Mouse (Mus musculus) liver, embryonic 16.5 days (tissue): Measurements from ENCODE around the gene Gm20661. TPM values are rescaled to one million over a fixed set of nuclear protein-coding genes. Genes with fewer than 3 reads are reported as not detected.
A peak's percentile ranks its signal among the peaks of the same experiment; 100 is the strongest.

Experiments
- ATAC-seq: fragments of 200-750 bp; cut with Nextera tagmentation; 2 replicates; pipeline ENCODE4 v1.8.0; 2017; ENCODE audit warnings: low read depth, mild to moderate bottlenecking, moderate number of reproducible peaks, moderate library complexity
- H3K27ac ChIP-seq: fragments of 300-500 bp; sonication (generic); 2 replicates; pipeline ENCODE4 v1.5.1; 2014; ENCODE audit warnings: mild to moderate bottlenecking, low read length
- H3K27me3 ChIP-seq: fragments of 300-500 bp; sonication (generic); 2 replicates; pipeline ENCODE4 v1.6.1; 2014; ENCODE audit warnings: low read depth, low read length, mixed read lengths; ENCODE audit not compliant: control insufficient read depth, insufficient read depth
- H3K36me3 ChIP-seq: fragments of 300-500 bp; sonication (generic); 2 replicates; pipeline ENCODE4 v1.6.1; 2014; ENCODE audit warnings: mild to moderate bottlenecking; ENCODE audit not compliant: control insufficient read depth, insufficient read depth
- H3K4me1 ChIP-seq: fragments of 300-500 bp; sonication (generic); 2 replicates; pipeline ENCODE4 v1.6.1; 2014; ENCODE audit warnings: low read depth, low read length, mixed read lengths; ENCODE audit not compliant: control insufficient read depth
- H3K4me2 ChIP-seq: fragments of 300-500 bp; sonication (generic); 2 replicates; pipeline ENCODE4 v1.6.1; 2014; ENCODE audit warnings: low read depth, low read length, mixed read lengths
- H3K4me3 ChIP-seq: fragments of 300-500 bp; sonication (generic); 2 replicates; pipeline ENCODE4 v1.5.1; 2014; ENCODE audit warnings: low read depth, mild to moderate bottlenecking, low read length
- H3K9ac ChIP-seq: fragments of 300-500 bp; sonication (generic); 2 replicates; pipeline ENCODE4 v1.6.1; 2014; ENCODE audit warnings: low read depth, low read length
- H3K9me3 ChIP-seq: fragments of 300-500 bp; sonication (generic); replicated peaks from 2 replicates; pipeline ENCODE4 v1.6.1; 2016; ENCODE audit warnings: low read length; ENCODE audit not compliant: control insufficient read depth
- WGBS: fragments of 180-500 bp; shearing (Covaris S2); extraction: QIAGEN DNeasy Blood & Tissue Kit; methylation state at CpG from one replicate; pipeline ENCODE4 v1.1.7; 2014; ENCODE audit not compliant: insufficient replicate concordance; 5-methylcytosine and 5-hydroxymethylcytosine counted together
- polyA plus RNA-seq: library from polyadenylated mRNA; unstranded; fragments of >200 nt; fragmentation: Nextera tagmentation; extraction: Ambion mirVana; gene quantifications from 2 replicates; pipeline ENCODE4 v1.2.1, GENCODE M21; 2015

Gene Gm20661
- polyA plus RNA-seq, 1 experiment from 2014 or later = 0.41 TPM

GRCm38 (mm10) chr9:107963700-107964099, 19.2 kb upstream of the Gm20661 start:
- H3K9me3 ChIP-seq = no peaks in the 10 kb centered on the region
- 7% methylated on average over 5 of the region's 5 CpGs for WGBS
- H3K4me1 ChIP-seq = peaks cover 5% of the 10 kb centered on the region
- no peak overlapping the region for H3K4me3 ChIP-seq
- H3K4me2 ChIP-seq = no peak overlapping the region
- H3K27me3 ChIP-seq = no peaks in the 10 kb centered on the region
- ATAC-seq = peak; percentile 75
- no peak overlapping the region for H3K9ac ChIP-seq
- H3K27ac ChIP-seq = peak overlapping the region; percentile 48; the same call in 1 of the 2 replicates
- H3K36me3 ChIP-seq = peaks cover 32% of the 10 kb centered on the region

- H3K9me3 ChIP-seq = no peaks in the 10 kb centered on the region
- ATAC-seq = no peak
- H3K4me1 ChIP-seq = peaks cover 5% of the 10 kb centered on the region
- WGBS = 88% methylated on average over 9 of the region's 9 CpGs
- no peak overlapping the region for H3K27ac ChIP-seq
- H3K4me3 ChIP-seq = no peak overlapping the region
- no peaks in the 10 kb centered on the region for H3K27me3 ChIP-seq
- no peak overlapping the region for H3K4me2 ChIP-seq
- no peak overlapping the region for H3K9ac ChIP-seq
- peaks cover 24% of the 10 kb centered on the region for H3K36me3 ChIP-seq
These were observed 18.2 kb upstream of the Gm20661 start for GRCm38 (mm10) chr9:107964681-107965080.

GRCm38 (mm10) chr9:107966676-107967075, 16.2 kb upstream of the Gm20661 start:
- Histone ChIP-seq H3K4me2 (no peak overlapping the region), H3K27ac (0 out of 2 replicates have a peak overlapping the region, but pooled peaks have one; percentile 32), H3K4me3 (no peak overlapping the region), H3K36me3 (peaks cover 7% of the 10 kb centered on the region), H3K27me3 (no peaks in the 10 kb centered on the region), H3K4me1 (peaks cover 20% of the 10 kb centered on the region), H3K9ac (no peak overlapping the region), H3K9me3 (no peaks in the 10 kb centered on the region)
- 46% methylated on average over 10 of the region's 10 CpGs for WGBS
- no peak for ATAC-seq

GRCm38 (mm10) chr9:107967437-107967836, 15.4 kb upstream of the Gm20661 start:
- no peaks in the 10 kb centered on the region for H3K9me3 ChIP-seq
- H3K4me1 ChIP-seq = peaks cover 27% of the 10 kb centered on the region
- no peak for ATAC-seq
- H3K4me2 ChIP-seq = no peak overlapping the region
- peaks cover 7% of the 10 kb centered on the region for H3K36me3 ChIP-seq
- H3K27me3 ChIP-seq = no peaks in the 10 kb centered on the region
- no peak overlapping the region for H3K9ac ChIP-seq
- 81% methylated on average over 6 of the region's 6 CpGs for WGBS
- no peak overlapping the region for H3K4me3 ChIP-seq
- H3K27ac ChIP-seq = no peak overlapping the region

GRCm38 (mm10) chr9:107968531-107968930, 14.3 kb upstream of the Gm20661 start:
- Histone ChIP-seq H3K9ac (no peak overlapping the region), H3K9me3 (no peaks in the 10 kb centered on the region), H3K27ac (no peak overlapping the region), H3K4me2 (no peak overlapping the region), H3K4me3 (no peak overlapping the region), H3K36me3 (peaks cover 7% of the 10 kb centered on the region), H3K4me1 (peaks cover 38% of the 10 kb centered on the region), H3K27me3 (no peaks in the 10 kb centered on the region)
- no peak for ATAC-seq
- WGBS = 85% methylated on average over 7 of the region's 7 CpGs

GRCm38 (mm10) chr9:107970311-107970710, 12.5 kb upstream of the Gm20661 start:
- Histone ChIP-seq H3K4me3 (no peak overlapping the region), H3K27me3 (no peaks in the 10 kb centered on the region), H3K9me3 (no peaks in the 10 kb centered on the region), H3K36me3 (no peaks in the 10 kb centered on the region; the same call in none of the 2 replicates), H3K4me1 (peaks cover 46% of the 10 kb centered on the region), H3K4me2 (no peak overlapping the region), H3K27ac (no peak overlapping the region; the same call in 1 of the 2 replicates), H3K9ac (no peak overlapping the region)
- WGBS = 91% methylated on average over 5 of the region's 5 CpGs
- ATAC-seq = no peak

- Histone ChIP-seq H3K4me2 (peak overlapping the region; percentile 46), H3K4me1 (peaks cover 56% of the 10 kb centered on the region), H3K36me3 (no peaks in the 10 kb centered on the region; the same call in none of the 2 replicates), H3K4me3 (peak overlapping the region; percentile 7; the same call in 1 of the 2 replicates), H3K9me3 (no peaks in the 10 kb centered on the region), H3K27ac (peak overlapping the region; percentile 99), H3K9ac (peak overlapping the region; percentile 51), H3K27me3 (no peaks in the 10 kb centered on the region)
- ATAC-seq = peak; percentile 84
- WGBS = 15% methylated on average over 8 of the region's 8 CpGs
These were observed 10.9 kb upstream of the Gm20661 start for GRCm38 (mm10) chr9:107971690-107972541.

- H3K9me3 ChIP-seq = no peaks in the 10 kb centered on the region
- peak overlapping the region; percentile 86 for H3K9ac ChIP-seq
- peaks cover 24% of the 10 kb centered on the region for H3K36me3 ChIP-seq
- H3K27me3 ChIP-seq = no peaks in the 10 kb centered on the region
- WGBS = 20% methylated on average over 10 of the region's 10 CpGs
- peak overlapping the region; percentile 99 for H3K27ac ChIP-seq
- H3K4me1 ChIP-seq = peaks cover 76% of the 10 kb centered on the region
- peak overlapping the region; percentile 74 for H3K4me3 ChIP-seq
- H3K4me2 ChIP-seq = peak overlapping the region; percentile 82
- peak; percentile 72 for ATAC-seq
These were observed 8.2 kb upstream of the Gm20661 start for GRCm38 (mm10) chr9:107974491-107975171.
